Mouse (Mus musculus) lung, embryonic 15.5 days (tissue): ENCODE data around the gene Hacl1. TPM values are rescaled to one million over a fixed set of nuclear protein-coding genes. Genes with fewer than 3 reads are reported as not detected.
"Not testable (repeated sequence)": the region's sequence is repeated elsewhere in the genome, so short reads cannot be mapped to it uniquely, and the experiment has no call there.

Experiments
- ATAC-seq: fragments of 200-750 bp; cut with Nextera tagmentation; 2 replicates; pipeline ENCODE4 v1.8.0; 2017; ENCODE audit warnings: moderate number of reproducible peaks, borderline replicate concordance; ENCODE audit not compliant: low FRiP score, low TSS enrichment; ENCODE audit errors: extremely low read depth
- H3K27ac ChIP-seq: fragments of 300-500 bp; sonication (generic); 2 replicates; pipeline ENCODE4 v1.5.1; 2015; ENCODE audit warnings: moderate library complexity, mild to moderate bottlenecking, inconsistent platforms
- H3K27me3 ChIP-seq: fragments of 300-500 bp; sonication (generic); 2 replicates; pipeline ENCODE4 v1.6.1; 2015; ENCODE audit warnings: inconsistent platforms
- H3K36me3 ChIP-seq: fragments of 300-500 bp; sonication (generic); 2 replicates; pipeline ENCODE4 v1.6.1; 2015; ENCODE audit warnings: inconsistent platforms
- H3K4me1 ChIP-seq: fragments of 300-500 bp; sonication (generic); 2 replicates; pipeline ENCODE4 v1.6.1; 2015; ENCODE audit warnings: inconsistent platforms
- H3K4me2 ChIP-seq: fragments of 300-500 bp; sonication (generic); 2 replicates; pipeline ENCODE4 v1.6.1; 2015; ENCODE audit warnings: inconsistent platforms, mild to moderate bottlenecking, moderate library complexity
- H3K4me3 ChIP-seq: fragments of 300-500 bp; sonication (generic); 2 replicates; pipeline ENCODE4 v1.5.1; 2015; ENCODE audit warnings: mild to moderate bottlenecking, inconsistent platforms
- H3K9ac ChIP-seq: fragments of 300-500 bp; sonication (generic); 2 replicates; pipeline ENCODE4 v1.6.1; 2015; ENCODE audit warnings: inconsistent platforms
- H3K9me3 ChIP-seq: fragments of 300-500 bp; sonication (generic); 2 replicates; pipeline ENCODE4 v1.6.1; 2016; ENCODE audit warnings: inconsistent platforms
- WGBS: fragments of 180-500 bp; shearing (Covaris S2); methylation state at CpG from one replicate; pipeline ENCODE4 v1.1.7; 2015; 5-methylcytosine and 5-hydroxymethylcytosine counted together
- polyA plus RNA-seq: library from polyadenylated mRNA; unstranded; fragments of >200 nt; fragmentation: Nextera tagmentation; extraction: Ambion mirVana; gene quantifications from 2 replicates; pipeline ENCODE4 v1.2.1, GENCODE M21; 2015

The Hacl1 gene
- polyA plus RNA-seq, 1 experiment from 2014 or later, result 9.9 TPM

DNA sequence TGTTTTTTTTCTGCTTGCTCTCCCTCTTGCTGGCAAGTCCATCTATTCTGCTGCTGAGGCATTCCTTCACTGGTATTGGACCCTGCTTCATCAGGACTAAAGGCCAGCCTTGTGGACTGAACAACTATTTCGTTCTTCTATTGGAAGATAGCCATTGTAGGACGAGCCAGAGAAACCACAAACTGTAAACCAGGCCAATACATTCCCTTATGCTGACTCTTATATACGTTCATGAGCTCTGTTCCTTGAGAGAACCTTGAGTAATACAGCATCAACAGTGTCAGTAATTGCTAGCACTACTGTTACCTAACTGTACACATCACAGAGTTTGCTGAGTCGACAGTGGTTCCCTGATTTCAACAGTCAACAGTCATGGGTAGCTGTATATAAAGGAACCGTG is 27.4 kb downstream of the Hacl1 start:
- Histone ChIP-seq H3K4me3 (no peak overlapping the region), H3K27me3 (no peaks in the 10 kb centered on the region), H3K36me3 (no peaks in the 10 kb centered on the region), H3K4me2 (no peak overlapping the region), H3K9me3 (no peaks in the 10 kb centered on the region), H3K27ac (no peak overlapping the region), H3K9ac (no peak overlapping the region), H3K4me1 (no peaks in the 10 kb centered on the region)
- 70% methylated on average over 5 of the region's 5 CpGs for WGBS
- no peak for ATAC-seq

DNA sequence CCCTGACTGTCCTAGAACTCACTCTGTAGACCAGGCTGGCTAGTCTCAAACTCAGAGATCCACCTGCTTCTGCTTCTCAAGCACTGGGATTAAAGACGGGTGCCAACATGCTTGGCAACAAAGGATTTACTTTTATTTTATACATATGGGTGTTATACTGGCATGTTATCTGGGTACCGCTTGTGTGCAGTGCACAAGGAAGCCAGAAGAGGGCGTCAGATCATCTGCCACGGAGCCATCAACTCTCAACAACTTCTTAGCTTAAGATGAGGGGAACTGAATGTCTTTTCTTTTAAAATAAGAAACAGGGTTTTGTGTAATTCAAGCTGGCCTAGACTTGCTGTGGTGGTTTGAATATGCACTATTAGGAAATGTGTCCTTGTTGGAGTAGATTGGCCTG is 29.1 kb downstream of the Hacl1 start:
- H3K27ac ChIP-seq, result no peak overlapping the region
- 70% methylated on average over 4 of the region's 4 CpGs for WGBS
- no peaks in the 10 kb centered on the region for H3K4me1 ChIP-seq
- no peak overlapping the region for H3K4me3 ChIP-seq
- H3K9ac ChIP-seq, result no peak overlapping the region
- no peaks in the 10 kb centered on the region for H3K27me3 ChIP-seq
- H3K4me2 ChIP-seq, result no peak overlapping the region
- H3K36me3 ChIP-seq, result no peaks in the 10 kb centered on the region
- no peaks in the 10 kb centered on the region for H3K9me3 ChIP-seq
- ATAC-seq, result no peak

DNA sequence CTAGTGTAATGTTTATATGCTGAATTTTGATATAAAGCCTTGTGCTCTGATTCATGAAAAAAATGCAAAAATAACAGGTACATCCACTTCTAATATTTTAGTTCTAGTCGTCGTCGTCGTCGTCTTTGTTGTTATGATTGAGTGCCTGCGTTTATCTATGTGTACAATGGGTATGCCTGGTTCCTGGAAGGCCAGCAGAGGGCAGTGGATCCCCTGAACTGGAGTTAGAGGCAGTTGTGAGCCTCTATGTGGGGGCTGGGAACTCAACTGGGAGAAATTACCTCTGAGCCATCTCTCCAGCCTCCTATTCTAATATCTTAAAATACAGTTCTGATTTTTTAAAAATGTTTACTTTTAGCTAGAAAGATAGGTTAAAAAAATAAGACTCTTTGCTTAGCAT is 35.6 kb downstream of the Hacl1 start:
- Histone ChIP-seq H3K4me2 (no peak overlapping the region), H3K9ac (no peak overlapping the region), H3K4me3 (no peak overlapping the region), H3K36me3 (no peaks in the 10 kb centered on the region), H3K27me3 (no peaks in the 10 kb centered on the region), H3K4me1 (no peaks in the 10 kb centered on the region), H3K9me3 (no peaks in the 10 kb centered on the region), H3K27ac (no peak overlapping the region)
- 51% methylated on average over 6 of the region's 6 CpGs for WGBS
- no peak for ATAC-seq

DNA sequence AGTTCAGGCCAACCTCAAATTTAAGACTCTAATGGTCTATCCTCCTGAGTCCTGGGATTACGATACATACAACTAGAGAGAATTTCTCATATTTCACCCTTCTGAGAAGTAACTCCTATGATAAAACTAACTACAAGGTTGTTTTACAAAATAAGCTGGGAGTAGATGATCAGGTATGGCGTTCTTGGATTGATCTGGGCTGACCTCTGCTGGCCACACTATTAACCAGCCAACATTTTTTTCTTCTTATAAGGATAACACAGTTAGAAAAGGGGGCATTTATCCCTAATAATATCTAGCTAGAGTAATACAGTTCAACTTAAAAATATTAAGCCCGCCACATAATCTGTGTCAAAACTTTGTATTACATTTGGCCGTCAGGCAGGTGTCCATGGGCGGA is 36.2 kb downstream of the Hacl1 start:
- Histone ChIP-seq H3K4me2 (no peak overlapping the region), H3K4me1 (no peaks in the 10 kb centered on the region), H3K9me3 (no peaks in the 10 kb centered on the region), H3K4me3 (no peak overlapping the region), H3K36me3 (no peaks in the 10 kb centered on the region), H3K27ac (no peak overlapping the region), H3K27me3 (no peaks in the 10 kb centered on the region), H3K9ac (no peak overlapping the region)
- WGBS, result 68% methylated on average over 5 of the region's 5 CpGs
- ATAC-seq, result no peak

DNA sequence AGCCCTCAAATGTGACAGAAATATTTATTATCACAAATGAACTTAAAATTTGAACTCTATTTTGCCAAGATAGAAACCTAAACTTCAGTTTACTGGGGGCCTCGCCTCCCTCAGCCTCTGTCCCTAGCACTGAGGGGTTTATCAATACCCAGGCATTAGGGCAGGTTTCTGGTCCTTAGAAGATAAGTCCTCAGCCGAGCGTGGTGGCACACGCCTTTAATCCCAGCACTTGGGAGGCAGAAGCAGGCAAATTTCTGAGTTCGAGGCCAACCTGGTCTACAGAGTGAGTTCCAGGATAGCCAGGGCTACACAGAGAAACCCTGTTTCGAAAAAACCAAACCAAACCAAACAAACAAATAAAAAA is 38.5 kb downstream of the Hacl1 start:
- H3K27me3 ChIP-seq, ATAC-seq, H3K9ac ChIP-seq, H3K4me2 ChIP-seq, H3K4me1 ChIP-seq, H3K36me3 ChIP-seq, H3K9me3 ChIP-seq, H3K27ac ChIP-seq, H3K4me3 ChIP-seq: not testable (repeated sequence)
- 68% methylated on average over 6 of the region's 6 CpGs for WGBS

DNA sequence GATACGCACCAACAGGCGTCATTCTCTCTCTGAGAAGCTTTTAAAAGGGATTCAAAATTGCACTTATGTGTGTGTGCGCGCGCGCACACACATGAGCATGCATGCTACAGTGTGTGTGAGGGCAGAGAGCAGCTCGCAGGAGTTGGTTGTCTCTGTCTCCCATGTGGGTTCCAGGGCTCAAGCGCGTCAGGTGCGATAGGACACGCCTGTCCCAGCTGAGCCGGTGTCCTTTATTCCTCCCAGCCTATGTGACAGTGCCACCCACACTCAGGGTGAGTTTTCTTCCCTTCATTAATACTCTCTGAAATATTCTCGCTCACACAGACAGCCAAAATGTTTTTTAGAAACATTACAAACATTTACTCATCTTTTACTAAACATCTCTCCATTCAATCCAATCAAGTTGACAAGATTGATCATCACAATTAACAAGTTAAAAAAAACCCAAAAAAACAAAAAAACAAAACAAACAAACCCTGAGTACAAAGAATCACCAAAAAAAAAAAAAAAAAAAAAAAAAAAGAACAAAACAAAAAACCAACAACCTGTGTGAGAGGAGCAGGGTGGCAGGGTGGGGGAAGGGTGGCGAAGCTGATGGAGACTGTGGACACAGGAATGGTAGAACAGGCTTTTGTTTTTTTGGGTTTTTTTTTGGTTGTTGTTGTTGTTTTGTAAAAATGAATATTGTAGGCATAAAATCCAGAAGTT is 39.0 kb downstream of the Hacl1 start:
- no peak overlapping the region for H3K4me3 ChIP-seq
- no peaks in the 10 kb centered on the region for H3K9me3 ChIP-seq
- WGBS, result 87% methylated on average over 14 of the region's 14 CpGs
- no peaks in the 10 kb centered on the region for H3K36me3 ChIP-seq
- no peak overlapping the region for H3K27ac ChIP-seq
- H3K27me3 ChIP-seq, result no peaks in the 10 kb centered on the region
- H3K9ac ChIP-seq, result no peak overlapping the region
- H3K4me2 ChIP-seq, result no peak overlapping the region
- H3K4me1 ChIP-seq, result no peaks in the 10 kb centered on the region
- no peak for ATAC-seq

DNA sequence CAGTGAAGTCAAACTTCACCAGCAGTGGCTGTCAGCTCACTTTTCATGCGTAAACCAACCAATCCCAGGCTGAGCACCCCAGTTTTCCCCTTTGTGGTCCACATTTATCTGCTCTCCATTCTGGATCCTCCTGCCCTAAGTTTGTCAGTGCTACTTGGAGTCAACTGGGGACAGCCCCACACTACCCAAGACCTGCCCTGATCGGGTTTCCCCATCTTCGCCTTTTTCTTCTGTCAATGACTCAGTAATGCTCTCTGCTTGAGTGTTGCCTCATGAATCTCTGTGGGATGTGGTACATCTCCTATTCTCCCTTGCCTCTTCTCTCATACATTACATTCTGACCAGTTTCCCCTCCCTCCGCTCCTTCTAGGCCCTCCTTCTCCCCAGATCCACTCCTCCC is 43.6 kb downstream of the Hacl1 start:
- no peaks in the 10 kb centered on the region for H3K9me3 ChIP-seq
- ATAC-seq, result no peak
- H3K4me1 ChIP-seq, result no peaks in the 10 kb centered on the region
- H3K9ac ChIP-seq, result no peak overlapping the region
- no peak overlapping the region for H3K4me3 ChIP-seq
- 87% methylated on average over 4 of the region's 4 CpGs for WGBS
- no peaks in the 10 kb centered on the region for H3K27me3 ChIP-seq
- H3K27ac ChIP-seq, result no peak overlapping the region
- H3K4me2 ChIP-seq, result no peak overlapping the region
- no peaks in the 10 kb centered on the region for H3K36me3 ChIP-seq

DNA sequence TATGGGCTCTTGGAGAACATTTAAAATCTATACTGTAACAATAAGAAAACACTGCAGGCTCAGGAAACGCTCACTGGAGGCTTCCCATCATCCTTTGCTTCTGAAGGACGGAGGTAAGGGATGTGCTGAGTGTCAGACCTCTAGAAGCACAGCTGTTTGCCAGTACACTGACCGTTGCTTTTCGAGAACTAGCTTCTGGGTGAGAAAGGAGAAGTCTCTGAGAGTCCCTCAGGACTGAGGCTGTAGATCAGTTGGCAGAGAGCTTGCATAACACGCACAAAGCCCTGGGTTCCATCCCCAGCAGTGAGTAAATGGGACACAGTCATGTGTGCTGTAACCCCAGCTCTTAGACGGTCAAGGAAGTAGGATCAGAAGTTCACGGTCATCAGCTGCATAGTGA is 44.7 kb downstream of the Hacl1 start:
- H3K4me2 ChIP-seq, result no peak overlapping the region
- 69% methylated on average over 7 of the region's 7 CpGs for WGBS
- H3K9ac ChIP-seq, result no peak overlapping the region
- no peak overlapping the region for H3K4me3 ChIP-seq
- no peaks in the 10 kb centered on the region for H3K27me3 ChIP-seq
- H3K9me3 ChIP-seq, result no peaks in the 10 kb centered on the region
- H3K36me3 ChIP-seq, result no peaks in the 10 kb centered on the region
- no peak overlapping the region for H3K27ac ChIP-seq
- no peaks in the 10 kb centered on the region for H3K4me1 ChIP-seq
- ATAC-seq, result no peak

DNA sequence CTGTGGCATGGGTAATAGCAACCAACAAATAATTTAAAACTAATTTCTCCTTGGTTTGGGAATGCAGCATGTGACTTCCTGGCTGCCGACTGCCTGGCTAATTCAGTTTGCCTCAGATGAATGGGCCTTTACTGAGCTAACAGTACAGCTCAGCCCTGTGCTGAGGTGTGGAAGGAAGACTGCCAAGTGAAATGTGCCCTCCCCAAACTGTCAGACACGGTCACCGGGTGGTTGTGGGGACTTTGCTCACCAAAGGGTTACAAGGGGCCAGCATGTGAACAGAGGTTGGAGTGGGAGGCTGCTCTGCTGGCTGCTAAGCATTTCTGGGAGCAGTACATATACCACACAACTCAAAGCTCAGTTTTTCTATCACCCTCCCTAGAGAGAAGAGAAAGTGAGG is 46.4 kb downstream of the Hacl1 start:
- Histone ChIP-seq H3K4me2 (no peak overlapping the region), H3K27ac (no peak overlapping the region), H3K27me3 (no peaks in the 10 kb centered on the region), H3K4me3 (no peak overlapping the region), H3K9ac (no peak overlapping the region), H3K36me3 (no peaks in the 10 kb centered on the region), H3K9me3 (no peaks in the 10 kb centered on the region), H3K4me1 (no peaks in the 10 kb centered on the region)
- 48% methylated on average over 3 of the region's 3 CpGs for WGBS
- ATAC-seq, result no peak

DNA sequence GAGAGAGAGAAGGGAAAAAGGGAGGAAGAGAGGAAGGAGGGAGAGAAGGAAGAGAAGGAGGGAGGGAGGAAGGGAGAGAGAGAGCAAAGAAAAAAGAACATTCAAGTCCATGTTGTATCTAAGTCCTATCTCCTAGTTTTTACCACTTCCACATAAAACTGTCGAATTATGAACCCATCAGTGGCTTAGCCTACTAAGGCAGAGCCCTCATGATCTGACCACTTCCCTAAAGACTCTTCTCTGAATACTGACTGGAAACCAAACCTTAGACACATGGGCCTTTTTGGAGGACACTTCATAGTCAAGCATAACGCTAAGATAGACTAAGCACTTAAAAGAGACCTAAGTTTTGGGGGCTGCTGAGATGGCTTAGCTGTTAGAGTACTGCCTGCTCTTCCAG is 48.0 kb downstream of the Hacl1 start:
- no peak overlapping the region for H3K27ac ChIP-seq
- no peak for ATAC-seq
- H3K4me2 ChIP-seq, result no peak overlapping the region
- H3K9ac ChIP-seq, result no peak overlapping the region
- no peaks in the 10 kb centered on the region for H3K4me1 ChIP-seq
- no peak overlapping the region for H3K4me3 ChIP-seq
- no peaks in the 10 kb centered on the region for H3K27me3 ChIP-seq
- no peaks in the 10 kb centered on the region for H3K9me3 ChIP-seq
- 77% methylated on average over 2 of the region's 2 CpGs for WGBS
- no peaks in the 10 kb centered on the region for H3K36me3 ChIP-seq

DNA sequence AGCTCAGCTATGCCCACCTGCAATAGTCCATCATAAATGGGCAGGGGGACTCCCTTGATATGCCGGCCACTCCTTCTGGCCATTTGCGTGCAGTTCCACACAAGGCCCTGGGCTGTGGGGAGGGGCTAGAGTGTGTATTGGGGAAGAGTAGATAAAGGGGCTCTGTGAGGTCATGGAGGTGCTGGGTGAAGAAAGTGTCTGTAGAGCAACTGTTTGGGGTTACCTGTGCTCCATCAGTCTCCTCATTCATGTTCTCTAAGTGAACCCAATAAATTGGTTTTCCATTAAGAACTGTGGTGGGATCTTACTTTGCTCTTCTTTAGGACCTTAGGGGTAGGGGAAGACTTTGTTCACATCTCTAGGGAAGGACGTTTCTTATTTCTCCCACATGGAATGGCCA is 49.8 kb downstream of the Hacl1 start, which contains the start of gene Colq:
Gene Colq, minus strand, starts transcription at position 101 of the 400 bp plus-strand sequence.
- H3K36me3 ChIP-seq, result no peaks in the 10 kb centered on the region
- H3K4me1 ChIP-seq, result no peaks in the 10 kb centered on the region
- H3K9ac ChIP-seq, result no peak within 1 kb of the TSS
- ATAC-seq, result no peak
- no peaks in the 10 kb centered on the region for H3K9me3 ChIP-seq
- H3K4me3 ChIP-seq, result no peak within 1 kb of the TSS
- no peak within 1 kb of the TSS for H3K4me2 ChIP-seq
- WGBS, result 72% methylated on average over 3 of the region's 3 CpGs
- no peak within 1 kb of the TSS for H3K27ac ChIP-seq
- no peaks in the 10 kb centered on the region for H3K27me3 ChIP-seq

DNA sequence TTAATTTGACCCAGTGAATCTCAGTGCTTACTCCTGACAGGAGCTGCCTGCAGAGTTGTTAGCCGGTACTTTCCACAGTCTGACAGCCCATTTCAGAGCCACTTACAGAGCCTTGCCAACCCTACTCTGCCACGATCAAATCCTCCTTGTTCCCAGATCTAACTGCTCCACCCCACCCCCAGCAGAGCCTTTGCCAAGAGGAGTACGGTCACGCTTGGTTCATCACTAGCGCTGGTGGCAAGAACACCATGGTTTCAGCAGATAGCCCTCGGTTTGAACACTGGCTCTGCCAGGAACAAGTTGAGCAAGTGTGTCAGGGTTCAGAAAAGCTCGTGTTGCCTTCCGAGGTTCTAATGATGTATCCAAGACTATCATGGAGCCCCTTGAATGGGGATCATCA is 54.6 kb downstream of the Hacl1 start:
- Histone ChIP-seq H3K27me3 (no peaks in the 10 kb centered on the region), H3K4me3 (no peak overlapping the region), H3K36me3 (no peaks in the 10 kb centered on the region), H3K4me1 (no peaks in the 10 kb centered on the region), H3K9ac (no peak overlapping the region), H3K27ac (no peak overlapping the region), H3K4me2 (no peak overlapping the region), H3K9me3 (no peaks in the 10 kb centered on the region)
- 79% methylated on average over 8 of the region's 8 CpGs for WGBS
- no peak for ATAC-seq

DNA sequence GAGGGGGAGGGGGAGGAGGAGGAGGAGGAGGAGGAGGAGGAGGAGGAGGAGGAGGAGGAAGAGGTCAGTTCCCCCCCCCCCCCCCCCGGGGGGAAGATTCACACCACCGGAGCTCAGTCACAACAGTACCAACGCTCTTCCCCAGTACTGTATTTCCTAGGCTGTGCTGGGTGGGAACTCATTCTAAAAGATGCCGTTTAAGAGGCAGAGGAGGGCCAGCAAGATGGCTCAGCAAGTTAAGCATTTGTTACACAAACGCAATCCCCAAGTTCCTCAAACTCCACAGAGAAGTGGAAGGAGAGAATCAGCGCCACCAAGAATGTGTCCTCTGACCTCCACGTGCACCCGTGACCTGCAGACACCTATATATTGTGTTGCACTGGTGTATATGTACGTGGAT is 58.0 kb downstream of the Hacl1 start:
- Histone ChIP-seq H3K9ac (no peak overlapping the region), H3K27ac (no peak overlapping the region), H3K4me3 (no peak overlapping the region), H3K36me3 (no peaks in the 10 kb centered on the region), H3K27me3 (no peaks in the 10 kb centered on the region), H3K4me2 (no peak overlapping the region), H3K9me3 (no peaks in the 10 kb centered on the region), H3K4me1 (no peaks in the 10 kb centered on the region)
- 76% methylated on average over 8 of the region's 9 CpGs for WGBS
- no peak for ATAC-seq
